Mouse (Mus musculus): ENCODE measurements around the gene Syt16.

Gene Syt16

GRCm38 (mm10) chr12:74013739-74014138 lies 16.3 kb downstream of the Syt16 start:
- peak; percentile 60 for DNase-seq

GRCm38 (mm10) chr12:74014739-74015270 lies 17.3 kb downstream of the Syt16 start:
- DNase-seq: peak; percentile 65

DNA sequence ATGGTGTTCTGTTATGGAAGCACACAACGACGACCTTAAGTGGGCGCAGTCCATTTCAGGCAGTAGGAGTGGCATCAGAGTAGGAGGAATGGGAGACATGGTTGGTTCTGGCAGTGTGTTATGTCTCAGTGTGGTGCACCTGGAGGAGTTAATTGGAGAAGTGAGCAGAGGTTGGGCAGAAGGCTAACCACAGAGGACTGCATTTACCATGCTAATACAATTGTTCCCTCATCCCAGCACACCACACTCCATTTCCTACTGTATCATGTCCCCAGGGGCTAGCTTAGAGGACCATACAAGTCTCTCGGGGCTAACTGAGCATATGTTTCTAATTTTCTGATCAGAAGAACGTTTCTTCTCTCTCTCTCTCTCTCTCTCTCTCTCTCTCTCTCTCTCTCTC lies 18.0 kb downstream of the Syt16 start:
- no peak for DNase-seq

- no peak for DNase-seq
Observed at GRCm38 (mm10) chr12:74023260-74023659, 25.8 kb downstream of the Syt16 start.

DNA sequence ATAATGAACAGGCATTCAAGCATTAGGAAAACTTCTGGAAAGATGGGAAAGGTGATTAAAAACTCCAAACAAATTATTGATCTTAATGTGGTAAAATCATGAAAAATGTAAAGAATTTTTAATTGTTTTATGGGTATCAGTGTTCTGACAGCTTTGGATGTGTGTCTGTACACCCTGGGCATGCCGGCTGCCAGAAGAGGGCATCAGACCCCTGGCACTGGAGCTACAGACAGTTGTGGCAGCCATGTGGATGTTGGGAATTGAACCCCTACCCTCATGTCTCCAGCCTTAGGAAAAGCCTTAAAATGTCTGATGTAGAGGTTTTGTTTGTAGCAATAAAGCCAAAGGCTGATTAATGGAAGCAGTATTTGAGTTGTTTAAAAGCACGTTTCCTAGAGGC lies 27.5 kb downstream of the Syt16 start:
- no peak for DNase-seq

DNA sequence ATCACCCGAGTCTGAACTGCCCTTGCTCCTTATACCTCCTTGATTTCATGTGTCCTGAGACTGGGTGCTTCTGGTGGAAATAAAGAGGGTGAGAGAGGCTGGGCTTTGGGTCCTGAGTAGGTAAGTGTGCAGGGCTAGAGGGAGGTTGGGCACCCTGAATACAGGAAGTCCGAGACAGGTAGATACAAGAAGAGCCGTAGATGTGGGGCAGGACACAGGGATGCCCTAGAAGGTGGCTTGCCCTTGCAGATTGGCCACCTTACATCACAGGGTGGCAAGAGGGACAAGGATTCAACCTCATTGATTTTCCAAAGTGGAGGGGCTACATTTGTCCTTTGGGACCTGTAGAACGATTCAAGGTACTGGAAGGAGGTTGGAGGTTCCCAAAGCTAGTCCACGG lies 45.8 kb downstream of the Syt16 start:
- no peak for DNase-seq

DNA sequence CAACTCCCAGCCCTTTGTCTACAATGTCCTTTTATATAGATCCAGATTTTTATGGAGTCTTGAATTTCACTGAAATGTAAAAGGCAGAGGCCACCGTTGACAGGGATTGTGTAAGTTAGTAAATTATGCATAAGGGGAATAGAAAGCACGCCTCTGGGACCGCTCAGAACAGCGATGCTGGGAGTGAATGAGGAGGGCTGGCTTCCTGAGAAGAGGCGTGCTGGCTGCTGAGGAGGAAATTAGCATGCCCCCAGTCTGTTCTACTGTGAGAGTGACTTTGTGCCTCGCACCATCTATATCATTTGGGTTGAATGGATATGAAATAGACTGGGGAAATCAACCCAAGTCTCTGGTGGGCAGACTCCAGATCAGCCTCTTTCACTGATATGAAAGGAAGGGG lies 46.3 kb downstream of the Syt16 start:
- DNase-seq: no peak

- no peak for DNase-seq
Observed at GRCm38 (mm10) chr12:74044241-74044640, 46.8 kb downstream of the Syt16 start.

DNA sequence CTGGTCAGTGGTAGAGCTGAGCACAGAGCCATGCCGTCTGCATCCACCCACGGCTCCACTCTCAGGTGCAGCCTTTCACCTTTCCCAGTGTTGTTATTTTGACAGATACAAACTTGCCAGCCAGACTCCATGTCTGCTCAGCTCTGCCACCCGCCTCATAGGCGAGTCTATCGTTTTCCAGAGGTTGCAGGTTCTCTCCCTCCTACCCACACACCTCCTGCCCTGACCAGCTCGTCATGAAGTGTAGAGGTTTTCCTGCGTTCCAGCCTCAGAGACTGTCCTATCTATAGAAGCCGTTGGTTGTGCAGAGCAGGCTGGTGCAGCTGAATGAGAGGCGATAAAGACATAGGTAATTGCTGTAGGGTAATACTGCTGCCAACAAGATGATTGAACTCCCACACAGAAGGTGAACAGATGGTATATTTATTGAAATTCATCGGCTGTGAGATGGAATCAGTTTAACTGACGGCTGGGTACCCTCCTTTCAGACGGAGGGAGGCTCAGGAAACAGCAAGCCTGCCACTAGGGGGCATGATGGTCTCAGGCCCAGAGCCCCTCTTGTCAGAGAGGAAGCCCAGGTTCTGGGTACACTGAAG lies 58.0 kb downstream of the Syt16 start:
- peak; percentile 32 for DNase-seq

GRCm38 (mm10) chr12:74056162-74056561 lies 58.7 kb downstream of the Syt16 start:
- DNase-seq: no peak

- no peak for DNase-seq
Observed at GRCm38 (mm10) chr12:74062547-74062946, 65.1 kb downstream of the Syt16 start.

- DNase-seq: no peak
Observed at GRCm38 (mm10) chr12:74068912-74069311, 71.5 kb downstream of the Syt16 start.

DNA sequence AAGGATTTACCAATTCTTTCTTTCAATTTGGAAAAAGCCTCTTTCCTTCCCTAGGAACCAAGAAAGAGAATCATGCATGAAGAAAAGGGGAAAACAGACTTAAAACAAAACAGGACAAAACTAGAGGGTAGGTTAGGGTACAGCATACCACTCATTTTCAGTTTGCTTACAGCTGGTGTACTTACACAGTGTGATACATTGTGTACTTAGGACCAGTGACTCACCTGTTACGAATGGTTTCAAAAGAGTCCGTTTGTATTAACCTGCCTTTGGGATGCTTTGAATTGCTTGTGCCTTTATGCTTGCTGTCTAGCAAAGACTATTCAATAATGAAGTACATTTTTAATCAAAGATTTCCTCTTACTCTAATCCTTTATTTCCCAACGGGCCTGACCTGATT lies 78.1 kb downstream of the Syt16 start:
- DNase-seq: no peak

DNA sequence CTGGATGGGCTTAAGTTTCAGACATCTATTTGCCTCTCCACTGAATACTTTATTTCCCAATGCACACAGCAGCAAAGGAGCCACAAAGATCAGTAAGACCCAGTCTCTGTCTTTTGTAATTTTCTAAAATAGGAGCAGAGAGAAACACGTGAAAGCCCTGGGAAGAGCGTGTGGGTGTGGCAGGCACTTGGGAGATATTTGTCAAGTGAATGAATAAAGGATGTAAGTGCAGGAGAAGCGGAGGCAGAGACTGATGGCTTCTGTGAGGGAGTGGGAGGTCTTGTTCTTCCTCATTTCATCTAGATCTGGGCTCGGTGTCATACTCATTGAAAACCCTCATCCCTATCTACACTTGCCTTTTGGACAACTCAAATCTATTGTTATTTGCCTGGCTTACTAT lies 78.6 kb downstream of the Syt16 start:
- DNase-seq: no peak

- no peak for DNase-seq
Observed at GRCm38 (mm10) chr12:74081122-74081521, 83.7 kb downstream of the Syt16 start.

GRCm38 (mm10) chr12:74084389-74084788 lies 86.9 kb downstream of the Syt16 start:
- no peak for DNase-seq

- no peak for DNase-seq
Observed at GRCm38 (mm10) chr12:74087086-74087485, 89.6 kb downstream of the Syt16 start.

DNA sequence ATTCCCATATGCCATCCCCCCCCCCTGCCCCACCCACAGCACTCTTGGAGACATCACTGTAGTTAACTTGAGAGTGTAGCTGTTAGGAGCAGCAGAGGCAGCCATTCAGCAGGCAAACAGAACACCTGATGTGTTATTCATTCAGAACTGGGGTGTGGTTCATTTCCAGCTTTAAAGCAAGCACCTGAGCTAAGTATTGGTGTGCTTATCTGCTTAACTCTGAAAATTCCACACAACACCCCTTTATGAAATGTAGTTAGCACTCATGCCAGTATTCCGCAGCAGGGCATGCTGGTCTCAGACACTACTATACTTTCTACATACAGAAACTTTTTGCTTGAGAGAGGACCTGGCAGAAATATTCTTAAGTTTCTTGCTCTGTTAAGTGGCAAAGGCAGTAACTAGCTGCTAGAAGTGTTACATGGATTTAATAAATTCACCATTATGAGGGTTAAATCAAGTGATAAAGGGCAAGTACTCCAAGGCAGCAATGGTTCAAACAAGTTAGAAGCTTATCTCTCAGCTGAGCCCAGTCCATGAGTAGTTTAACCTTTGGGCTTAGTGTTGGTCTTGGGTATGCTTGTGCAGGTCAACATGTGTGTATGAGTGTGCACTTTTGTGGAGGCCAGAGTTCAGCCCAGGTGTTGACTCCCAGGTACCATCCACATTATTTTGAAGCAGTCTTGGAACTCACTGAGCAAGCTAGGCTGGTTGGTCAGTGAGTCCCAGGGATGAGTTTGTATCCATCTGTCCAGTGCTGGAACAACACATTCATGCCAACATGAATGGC lies 92.1 kb downstream of the Syt16 start:
- no peak for DNase-seq

GRCm38 (mm10) chr12:74092546-74092945 lies 95.1 kb downstream of the Syt16 start:
- no peak for DNase-seq

- no peak for DNase-seq
Observed at GRCm38 (mm10) chr12:74093110-74093509, 95.6 kb downstream of the Syt16 start.

DNA sequence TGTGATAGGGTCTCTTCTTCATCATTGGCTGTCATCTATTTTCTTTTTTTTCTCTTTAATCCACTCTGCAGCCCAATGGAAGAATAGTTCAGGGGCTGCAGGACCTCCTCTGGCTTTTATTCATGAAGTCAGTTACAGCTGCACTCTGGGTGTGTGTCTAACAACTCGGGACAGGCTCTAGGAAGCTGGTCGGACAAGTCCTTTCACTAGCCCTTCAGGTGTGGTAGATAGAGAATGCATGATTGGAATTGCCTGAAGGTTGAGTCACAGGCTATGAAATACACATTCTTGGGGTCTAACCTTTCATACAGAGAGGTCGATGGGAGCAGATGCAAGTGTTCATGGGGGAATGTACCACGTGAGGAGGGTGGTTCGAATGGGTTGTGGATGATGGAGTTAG lies 97.2 kb downstream of the Syt16 start:
- DNase-seq: no peak

DNA sequence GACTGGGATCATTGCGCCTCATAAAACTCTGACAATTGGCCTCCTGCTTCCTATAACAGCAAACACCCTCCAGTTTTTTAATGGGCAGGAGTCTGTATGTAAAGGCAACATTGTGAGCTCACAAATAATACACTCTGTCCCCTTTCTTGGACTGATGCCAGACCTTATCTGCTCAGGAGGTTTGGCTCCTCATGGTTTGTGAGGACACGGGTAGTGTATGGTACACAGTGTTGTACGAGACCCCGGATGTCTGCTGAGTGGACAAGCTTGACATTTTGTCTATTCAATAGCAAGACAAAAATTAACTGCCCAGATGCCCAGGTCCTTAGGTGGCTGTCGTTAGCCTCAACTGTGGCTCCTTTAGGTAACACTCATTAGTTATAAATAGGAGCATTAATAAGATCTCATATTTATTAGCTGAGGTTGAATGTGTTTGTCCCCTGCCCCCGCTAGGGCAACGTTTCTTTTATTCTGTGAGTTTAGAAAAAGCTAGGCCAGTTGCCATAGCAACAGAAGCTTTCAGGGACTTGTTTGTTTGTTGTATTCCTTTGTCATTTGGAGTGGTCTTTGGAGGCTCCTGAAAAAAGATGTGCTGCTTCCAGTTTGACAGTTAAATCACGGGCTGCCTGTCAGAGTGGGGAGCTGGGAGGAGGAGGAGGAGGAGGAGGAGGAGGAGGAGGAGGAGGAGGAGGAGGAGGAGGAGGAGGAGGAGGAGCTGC lies 101.3 kb downstream of the Syt16 start:
- no peak for DNase-seq

- no peak for DNase-seq
Observed at GRCm38 (mm10) chr12:74105811-74106513, 108.5 kb downstream of the Syt16 start.
